Comparison of ENCODE assay signal across 31 mouse cellular contexts in genomic region chr11:83974561-83975346, GRCm38 (mm10). TPM values are rescaled to one million over a fixed set of nuclear protein-coding genes. Genes with fewer than 3 reads are reported as not detected.
DNase-seq lines count a peak whose midpoint lies in the region; ATAC-seq and TF ChIP-seq lines count a peak whose summit lies in the region.
"Had no signal": no experiment of that assay in that cellular context is flagged by ENCODE, and none has a peak within 500 bp of the region (broad histone marks: within the 10 kb centered on the region; RNA-seq: fewer than 3 reads in every experiment).

No protein-coding gene starts in this region.

- TF ChIP-seq EP300 in liver, embryonic 14.5 days (IDR thresholded peaks at IDR 0.05; ENCODE audit: low read depth): no peak
- no peak for TF ChIP-seq EP300 in liver, postnatal 0 days (IDR thresholded peaks at IDR 0.05; ENCODE audit: low read depth)

- no peak for TF ChIP-seq CTCF in liver, embryonic 14.5 days (IDR thresholded peaks at IDR 0.05; ENCODE audit: low read depth)
- TF ChIP-seq CTCF in liver, postnatal 0 days (IDR thresholded peaks at IDR 0.05; ENCODE audit: low read depth): no peak

- no peaks in the 10 kb centered on the region for H3K27me3 ChIP-seq in forebrain, embryonic 10.5 days (ENCODE audit: poor library complexity, severe bottlenecking)
- no peaks in the 10 kb centered on the region for H3K27me3 ChIP-seq in forebrain, embryonic 12.5 days
- no peaks in the 10 kb centered on the region for H3K27me3 ChIP-seq in liver, embryonic 14.5 days (ENCODE audit: control insufficient read depth, insufficient read depth, low read length)
- no peaks in the 10 kb centered on the region for H3K27me3 ChIP-seq in liver, postnatal 0 days (ENCODE audit: insufficient read depth, low read length)
- no peaks in the 10 kb centered on the region for H3K27me3 ChIP-seq in liver, embryonic 16.5 days (ENCODE audit: control insufficient read depth, insufficient read depth, low read depth, low read length)
- H3K27me3 ChIP-seq: embryonic facial prominence, embryonic 15.5 days; heart, embryonic 12.5 days; intestine, embryonic 15.5 days; neural tube, embryonic 13.5 days had no signal

- no peak overlapping the region for H3K4me3 ChIP-seq in forebrain, embryonic 10.5 days
- H3K4me3 ChIP-seq in forebrain, embryonic 12.5 days (replicated peaks): no peak overlapping the region
- no peak overlapping the region for H3K4me3 ChIP-seq in liver, embryonic 14.5 days (ENCODE audit: insufficient read depth in 1 of 2, low read depth in 2 of 2, low read length in 2 of 2)
- no peak overlapping the region for H3K4me3 ChIP-seq in liver, postnatal 0 days (ENCODE audit: low read depth, low read length)
- no peak overlapping the region for H3K4me3 ChIP-seq in liver, embryonic 16.5 days (ENCODE audit: low read depth, low read length)
- H3K4me3 ChIP-seq: embryonic facial prominence, embryonic 10.5 days; embryonic facial prominence, embryonic 15.5 days; gastrocnemius, adult 2 months; heart, adult 2 months; heart, embryonic 12.5 days; intestine, embryonic 15.5 days; myocyte; neural tube, embryonic 13.5 days had no signal

- H3K4me2 ChIP-seq in forebrain, embryonic 12.5 days: no peak overlapping the region
- peak overlapping the region; percentile 47 for H3K4me2 ChIP-seq in liver, embryonic 14.5 days (ENCODE audit: low read depth)
- no peak overlapping the region for H3K4me2 ChIP-seq in liver, postnatal 0 days (ENCODE audit: low read depth, low read length)
- peak overlapping the region; percentile 38; the same call in 1 of the 2 replicates for H3K4me2 ChIP-seq in liver, embryonic 16.5 days (ENCODE audit: low read depth, low read length)
- H3K4me2 ChIP-seq: embryonic facial prominence, embryonic 15.5 days; heart, embryonic 12.5 days; intestine, embryonic 15.5 days; lung, embryonic 14.5 days; neural tube, embryonic 13.5 days had no signal

- WGBS in forebrain, embryonic 10.5 days: 66% methylated on average over 7 of the region's 7 CpGs
- WGBS in forebrain, embryonic 12.5 days: 52% methylated on average over 7 of the region's 7 CpGs
- 70% methylated on average over 7 of the region's 7 CpGs for WGBS in liver, embryonic 14.5 days (ENCODE audit: insufficient replicate concordance)
- WGBS in liver, postnatal 0 days (ENCODE audit: insufficient replicate concordance): 68% methylated on average over 7 of the region's 7 CpGs
- WGBS in liver, embryonic 16.5 days (ENCODE audit: insufficient replicate concordance): 71% methylated on average over 7 of the region's 7 CpGs

- 0 out of 2 replicates have a peak overlapping the region, but pooled peaks have one; percentile 35 for H3K27ac ChIP-seq in forebrain, embryonic 10.5 days
- no peak overlapping the region for H3K27ac ChIP-seq in forebrain, embryonic 12.5 days
- H3K27ac ChIP-seq in liver, embryonic 14.5 days: no peak overlapping the region
- H3K27ac ChIP-seq in liver, postnatal 0 days (ENCODE audit: low read depth): no peak overlapping the region
- H3K27ac ChIP-seq in liver, embryonic 16.5 days (ENCODE audit: low read length): no peak overlapping the region
- H3K27ac ChIP-seq: embryonic facial prominence, embryonic 10.5 days; embryonic facial prominence, embryonic 15.5 days; gastrocnemius, adult 2 months; heart, adult 2 months; intestine, embryonic 15.5 days; neural tube, embryonic 13.5 days had no signal

- peaks cover 16% of the 10 kb centered on the region for H3K4me1 ChIP-seq in forebrain, embryonic 10.5 days
- peaks cover 9% of the 10 kb centered on the region; the same call in 1 of the 2 replicates for H3K4me1 ChIP-seq in forebrain, embryonic 12.5 days
- peaks cover 5 to 17% of the 10 kb centered on the region in 2 experiments for H3K4me1 ChIP-seq in liver, embryonic 14.5 days (replicated peaks; ENCODE audit: control insufficient read depth in 2 of 2, insufficient read depth in 2 of 2, low read length in 1 of 2)
- 0 out of 2 replicates have a peak, but pooled peaks cover 4% of the 10 kb centered on the region for H3K4me1 ChIP-seq in liver, postnatal 0 days (ENCODE audit: insufficient read depth)
- H3K4me1 ChIP-seq in liver, embryonic 16.5 days (ENCODE audit: control insufficient read depth, low read depth, low read length): peaks cover 11% of the 10 kb centered on the region
- H3K4me1 ChIP-seq: embryonic facial prominence, embryonic 10.5 days; embryonic facial prominence, embryonic 15.5 days; heart, embryonic 12.5 days; intestine, embryonic 15.5 days had no signal

- no peak for ATAC-seq in forebrain, embryonic 12.5 days (ENCODE audit: low FRiP score)
- ATAC-seq in liver, embryonic 14.5 days (ENCODE audit: insufficient read depth): no peak
- no peak for ATAC-seq in liver, postnatal 0 days
- ATAC-seq in liver, embryonic 16.5 days (ENCODE audit: low read depth): no peak
- ATAC-seq: forebrain, embryonic 14.5 days; hindbrain, embryonic 16.5 days; intestine, embryonic 15.5 days; midbrain, embryonic 16.5 days had no signal

- intact Hi-C loops in gastrocnemius, postnatal 14 days (cut with DNase I; ENCODE audit: low total_unique reads): no loop called here

- peaks cover 72% of the 10 kb centered on the region for H3K36me3 ChIP-seq in forebrain, embryonic 10.5 days (replicated peaks)
- H3K36me3 ChIP-seq in forebrain, embryonic 12.5 days (replicated peaks): peaks cover 62% of the 10 kb centered on the region
- peaks cover 8% of the 10 kb centered on the region for H3K36me3 ChIP-seq in liver, embryonic 14.5 days (replicated peaks; ENCODE audit: control insufficient read depth, insufficient read depth, low read depth)
- peaks cover 43% of the 10 kb centered on the region for H3K36me3 ChIP-seq in liver, postnatal 0 days (replicated peaks; ENCODE audit: insufficient read depth, low read length)
- H3K36me3 ChIP-seq in liver, embryonic 16.5 days (ENCODE audit: control insufficient read depth, insufficient read depth): peaks cover 13% of the 10 kb centered on the region

- H3K9ac ChIP-seq in forebrain, embryonic 12.5 days: no peak overlapping the region
- H3K9ac ChIP-seq in liver, embryonic 14.5 days (replicated peaks): no peak overlapping the region
- H3K9ac ChIP-seq in liver, postnatal 0 days (replicated peaks): no peak overlapping the region
- no peak overlapping the region for H3K9ac ChIP-seq in liver, embryonic 16.5 days (ENCODE audit: low read depth, low read length)
- H3K9ac ChIP-seq: embryonic facial prominence, embryonic 15.5 days; heart, embryonic 12.5 days; intestine, embryonic 15.5 days; lung, embryonic 14.5 days; neural tube, embryonic 13.5 days had no signal

- no peak for DNase-seq in forebrain, embryonic 10.5 days (ENCODE audit: extremely low spot score, low spot score)
- no peak for DNase-seq in liver, embryonic 14.5 days (ENCODE audit: low read depth in 3 of 3, low spot score in 3 of 3)
- no peak for DNase-seq in liver, postnatal 0 days
- DNase-seq in ES-CJ7 (ENCODE audit: low read depth, low spot score): peak; percentile 72
- DNase-seq in gastrocnemius, postnatal 14 days: no peak
- DNase-seq: adrenal gland, postnatal 14 days; cerebellum, adult 11-12 months; cerebellum, adult 9-11 months; gastrocnemius, adult 2 months; heart, adult 2 months; heart, postnatal 4 days; kidney, adult 9 months; kidney, postnatal 10 days; layer of hippocampus, postnatal 36 days; left cerebral cortex, postnatal 4 days; lung, embryonic 14.5 days; lung, postnatal 14 days; thymus, adult 2 months; thymus, postnatal 36 days had no signal

- H3K9me3 ChIP-seq in forebrain, embryonic 10.5 days: no peaks in the 10 kb centered on the region
- no peaks in the 10 kb centered on the region for H3K9me3 ChIP-seq in forebrain, embryonic 12.5 days
- H3K9me3 ChIP-seq in liver, embryonic 14.5 days (ENCODE audit: control insufficient read depth, low read length): no peaks in the 10 kb centered on the region
- H3K9me3 ChIP-seq in liver, postnatal 0 days (ENCODE audit: low read length): no peaks in the 10 kb centered on the region
- H3K9me3 ChIP-seq in liver, embryonic 16.5 days (replicated peaks; ENCODE audit: control insufficient read depth, low read length): no peaks in the 10 kb centered on the region
- H3K9me3 ChIP-seq: embryonic facial prominence, embryonic 10.5 days; embryonic facial prominence, embryonic 15.5 days; G1E; heart, embryonic 12.5 days; intestine, embryonic 15.5 days; neural tube, embryonic 13.5 days had no signal

RNA-seq across cellular contexts. Expression of gene Synrg, which starts 10.5 kb away (rescaled TPM):
- polyA plus RNA-seq in forebrain, embryonic 10.5 days (2016; fragmentation: Nextera tagmentation; extraction: Ambion mirVana): 10.1 and 11.9 TPM in 2 replicates
- 30.6 and 31.5 TPM in 2 replicates for polyA plus RNA-seq in forebrain, embryonic 12.5 days (2016; fragmentation: Nextera tagmentation; extraction: Ambion mirVana)
- polyA plus RNA-seq in liver, embryonic 14.5 days (2012; rRNA removed): 3.1 and 3.9 TPM in 2 replicates
- 3.9 and 4.8 TPM in 2 replicates for polyA plus RNA-seq in liver, embryonic 14.5 days (2014; fragmentation: Nextera tagmentation; extraction: Ambion mirVana)
- polyA plus RNA-seq in liver, postnatal 0 days (2015; fragmentation: Nextera tagmentation; extraction: Ambion mirVana): 2.9 and 3.5 TPM in 2 replicates
- polyA plus RNA-seq in liver, embryonic 16.5 days (2015; fragmentation: Nextera tagmentation; extraction: Ambion mirVana): 5.3 and 5.4 TPM in 2 replicates
- 10 to 100 TPM; 31.2 to 31.6 TPM for total RNA-seq in gastrocnemius, postnatal 14 days (2021)

RNA-seq across cellular contexts. Expression of gene Ddx52, which starts 32.9 kb away (rescaled TPM):
- polyA plus RNA-seq in forebrain, embryonic 10.5 days (2016; fragmentation: Nextera tagmentation; extraction: Ambion mirVana): 47.4 and 50.3 TPM in 2 replicates
- polyA plus RNA-seq in forebrain, embryonic 12.5 days (2016; fragmentation: Nextera tagmentation; extraction: Ambion mirVana): 43.3 and 44.2 TPM in 2 replicates
- 5.2 and 8.6 TPM in 2 replicates for polyA plus RNA-seq in liver, embryonic 14.5 days (2012; rRNA removed)
- 15.6 and 16.6 TPM in 2 replicates for polyA plus RNA-seq in liver, embryonic 14.5 days (2014; fragmentation: Nextera tagmentation; extraction: Ambion mirVana)
- polyA plus RNA-seq in liver, postnatal 0 days (2015; fragmentation: Nextera tagmentation; extraction: Ambion mirVana): 11.3 and 12.5 TPM in 2 replicates
- polyA plus RNA-seq in liver, embryonic 16.5 days (2015; fragmentation: Nextera tagmentation; extraction: Ambion mirVana): 11.2 and 13.0 TPM in 2 replicates
- total RNA-seq in gastrocnemius, postnatal 14 days (2021): 1 to 10 TPM; 9.3 to 9.4 TPM

Comparison
In these comparisons a context has a peak if more than half of its experiments do, and no peak if none do; other contexts are left out.
1. H3K4me2 ChIP-seq: peak in liver, embryonic 14.5 days (single experiment) and liver, embryonic 16.5 days (single experiment); none in forebrain, embryonic 12.5 days (single experiment) and liver, postnatal 0 days (single experiment).